Mouse (Mus musculus): ENCODE results near the gene Dnm2.

GRCm38 (mm10) chr9:21453003-21453402 is 28.3 kb downstream of the Dnm2 start:
- TF ChIP-seq CTCF (IDR thresholded peaks at IDR 0.05; ENCODE audit: borderline replicate concordance, control insufficient read depth, extremely low read depth, insufficient read depth, low read length, poor library complexity) (no peak), POLR2A (IDR thresholded peaks at IDR 0.05; ENCODE audit: control insufficient read depth, extremely low read depth, insufficient read depth, low read length, poor library complexity) (no peak)
